Mouse (Mus musculus): ENCODE measurements around the gene Sp3. TPM values are rescaled to one million over a fixed set of nuclear protein-coding genes. Genes with fewer than 3 reads are reported as not detected.
A peak's percentile ranks its signal among the peaks of the same experiment; 100 is the strongest.
"Not testable (repeated sequence)": the region's sequence is repeated elsewhere in the genome, so short reads cannot be mapped to it uniquely, and the experiment has no call there.

The Sp3 gene
- 65.5 and 72.8 TPM in 2 replicates for polyA plus RNA-seq (2012; ENCODE audit: insufficient read depth, insufficient read length, missing spikeins)

DNA sequence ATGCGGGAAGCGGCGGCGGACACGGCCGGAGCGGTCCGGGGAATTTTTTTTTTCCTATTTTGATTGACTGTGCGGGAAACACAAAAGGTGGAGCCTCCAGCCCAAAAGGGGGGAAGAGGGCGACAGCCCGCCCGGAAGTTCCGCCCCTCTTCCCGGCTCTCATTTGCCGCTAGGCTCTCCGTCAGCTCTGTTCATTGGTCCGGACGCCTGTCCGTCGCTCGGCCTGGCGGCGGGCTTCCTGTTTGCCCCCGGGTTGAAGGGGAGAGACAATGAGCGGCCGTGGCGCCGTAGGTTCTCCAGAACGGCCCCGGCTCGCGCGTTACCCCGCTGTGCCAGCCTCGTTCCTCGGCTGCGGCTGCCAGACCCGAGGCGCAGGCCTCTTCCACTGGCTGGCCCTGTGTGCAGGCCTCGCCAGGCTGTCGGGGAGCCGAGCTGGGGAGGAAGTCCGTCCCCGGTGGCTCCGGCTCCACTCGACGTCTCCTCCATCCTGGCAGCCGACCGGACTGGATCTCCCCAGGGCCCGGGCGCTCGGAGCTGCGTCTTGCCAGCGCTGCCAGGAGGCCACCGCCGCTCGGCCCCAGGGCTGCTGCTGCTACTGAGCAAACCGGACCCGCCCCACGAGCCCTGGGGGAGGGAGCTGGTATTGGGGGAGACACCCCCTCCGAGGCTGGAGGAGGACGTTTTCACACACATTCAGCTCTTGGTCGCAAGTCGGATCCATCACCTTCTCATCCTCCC is at the start of gene Sp3:
TSS of gene Sp3 (minus strand) at position 110 of the 738 bp plus-strand sequence.
- no peak for TF ChIP-seq POLR2A (IDR thresholded peaks at IDR 0.05; ENCODE audit: borderline replicate concordance, low read depth, low read length)

GRCm38 (mm10) chr2:73029846-73030245 is 49.6 kb upstream of the Sp3 start:
- Histone ChIP-seq H3K27ac (ENCODE audit: insufficient read depth, low read depth, low read length) (peak overlapping the region; percentile 14), H3K4me3 (ENCODE audit: insufficient read depth, low read length) (no peak overlapping the region), H3K4me1 (ENCODE audit: control insufficient read depth, insufficient read depth, low read length) (peaks cover 15% of the 10 kb centered on the region)
- no peak for TF ChIP-seq CTCF (IDR thresholded peaks at IDR 0.05; ENCODE audit: low read depth, low read length)
- no peak for TF ChIP-seq POLR2A (IDR thresholded peaks at IDR 0.05; ENCODE audit: borderline replicate concordance, low read depth, low read length)

More for the DNA sequence above, at the start of gene Sp3:
- H3K4me3 ChIP-seq (ENCODE audit: insufficient read depth, low read length): peak within 1 kb of the TSS; percentile 98
- peaks cover 32% of the 10 kb centered on the region for H3K4me1 ChIP-seq (ENCODE audit: control insufficient read depth, insufficient read depth, low read length)
- H3K27ac ChIP-seq (ENCODE audit: insufficient read depth, low read depth, low read length): peak within 1 kb of the TSS; percentile 100

- TF ChIP-seq CTCF (IDR thresholded peaks at IDR 0.05; ENCODE audit: low read depth, low read length) (no peak), POLR2A (IDR thresholded peaks at IDR 0.05; ENCODE audit: borderline replicate concordance, low read depth, low read length) (no peak)
- Histone ChIP-seq H3K4me3 (ENCODE audit: insufficient read depth, low read length) (no peak overlapping the region), H3K27ac (ENCODE audit: insufficient read depth, low read depth, low read length) (no peak overlapping the region), H3K4me1 (ENCODE audit: control insufficient read depth, insufficient read depth, low read length) (peaks cover 23% of the 10 kb centered on the region)
Measured at GRCm38 (mm10) chr2:73028019-73028418, 47.8 kb upstream of the Sp3 start.

DNA sequence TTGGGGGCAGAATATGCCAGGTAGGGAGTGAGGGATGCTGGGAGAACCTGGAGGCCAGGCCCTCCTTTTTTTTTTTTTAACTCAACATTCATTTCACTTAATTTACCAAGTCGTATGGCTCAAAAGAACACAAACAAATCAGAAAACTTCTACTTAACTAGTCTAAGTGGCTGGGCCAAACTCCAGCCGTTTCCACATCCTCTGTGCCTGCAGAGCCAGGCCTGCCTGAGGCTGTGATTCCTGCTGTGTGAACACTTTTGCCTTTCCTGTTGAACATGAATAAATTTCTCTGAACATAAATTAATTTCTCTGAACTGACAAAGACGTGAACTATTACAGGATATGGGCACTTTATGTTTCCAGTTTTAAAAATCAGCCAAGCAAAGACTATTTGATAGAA is 46.9 kb upstream of the Sp3 start:
- TF ChIP-seq POLR2A (IDR thresholded peaks at IDR 0.05; ENCODE audit: borderline replicate concordance, low read depth, low read length) (no peak), CTCF (IDR thresholded peaks at IDR 0.05; ENCODE audit: low read depth, low read length) (no peak)
- no peak overlapping the region for H3K27ac ChIP-seq (ENCODE audit: insufficient read depth, low read depth, low read length)
- no peak overlapping the region for H3K4me3 ChIP-seq (ENCODE audit: insufficient read depth, low read length)
- peaks cover 23% of the 10 kb centered on the region for H3K4me1 ChIP-seq (ENCODE audit: control insufficient read depth, insufficient read depth, low read length)

DNA sequence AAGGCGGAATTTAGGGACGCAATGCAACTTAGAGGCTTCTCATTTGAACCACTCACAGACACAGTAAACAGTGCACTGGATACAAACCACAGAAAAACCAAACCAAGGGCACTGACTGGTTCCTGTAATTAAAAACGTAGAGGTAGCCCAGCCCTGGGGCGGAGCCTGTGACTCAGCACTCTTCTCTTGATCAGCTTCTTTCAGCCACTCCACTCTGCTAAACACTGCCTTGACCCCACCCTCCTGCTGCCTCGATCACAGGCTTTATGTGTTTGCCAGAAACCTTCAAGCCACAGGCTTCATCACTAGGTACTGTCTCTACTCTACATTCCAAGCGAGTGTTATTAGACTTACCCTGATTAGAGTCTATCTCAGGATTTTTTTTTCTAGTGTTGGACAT is 43.6 kb upstream of the Sp3 start:
- TF ChIP-seq CTCF (IDR thresholded peaks at IDR 0.05; ENCODE audit: low read depth, low read length): no peak
- no peak for TF ChIP-seq POLR2A (IDR thresholded peaks at IDR 0.05; ENCODE audit: borderline replicate concordance, low read depth, low read length)
- peaks cover 11% of the 10 kb centered on the region for H3K4me1 ChIP-seq (ENCODE audit: control insufficient read depth, insufficient read depth, low read length)
- H3K4me3 ChIP-seq (ENCODE audit: insufficient read depth, low read length): no peak overlapping the region
- peak overlapping the region; percentile 62 for H3K27ac ChIP-seq (ENCODE audit: insufficient read depth, low read depth, low read length)

GRCm38 (mm10) chr2:73021046-73021445 is 40.8 kb upstream of the Sp3 start:
- TF ChIP-seq POLR2A (IDR thresholded peaks at IDR 0.05; ENCODE audit: borderline replicate concordance, low read depth, low read length) (no peak), CTCF (IDR thresholded peaks at IDR 0.05; ENCODE audit: low read depth, low read length) (no peak)
- Histone ChIP-seq H3K27ac (ENCODE audit: insufficient read depth, low read depth, low read length) (no peak overlapping the region), H3K4me1 (ENCODE audit: control insufficient read depth, insufficient read depth, low read length) (peaks cover 14% of the 10 kb centered on the region), H3K4me3 (ENCODE audit: insufficient read depth, low read length) (no peak overlapping the region)

DNA sequence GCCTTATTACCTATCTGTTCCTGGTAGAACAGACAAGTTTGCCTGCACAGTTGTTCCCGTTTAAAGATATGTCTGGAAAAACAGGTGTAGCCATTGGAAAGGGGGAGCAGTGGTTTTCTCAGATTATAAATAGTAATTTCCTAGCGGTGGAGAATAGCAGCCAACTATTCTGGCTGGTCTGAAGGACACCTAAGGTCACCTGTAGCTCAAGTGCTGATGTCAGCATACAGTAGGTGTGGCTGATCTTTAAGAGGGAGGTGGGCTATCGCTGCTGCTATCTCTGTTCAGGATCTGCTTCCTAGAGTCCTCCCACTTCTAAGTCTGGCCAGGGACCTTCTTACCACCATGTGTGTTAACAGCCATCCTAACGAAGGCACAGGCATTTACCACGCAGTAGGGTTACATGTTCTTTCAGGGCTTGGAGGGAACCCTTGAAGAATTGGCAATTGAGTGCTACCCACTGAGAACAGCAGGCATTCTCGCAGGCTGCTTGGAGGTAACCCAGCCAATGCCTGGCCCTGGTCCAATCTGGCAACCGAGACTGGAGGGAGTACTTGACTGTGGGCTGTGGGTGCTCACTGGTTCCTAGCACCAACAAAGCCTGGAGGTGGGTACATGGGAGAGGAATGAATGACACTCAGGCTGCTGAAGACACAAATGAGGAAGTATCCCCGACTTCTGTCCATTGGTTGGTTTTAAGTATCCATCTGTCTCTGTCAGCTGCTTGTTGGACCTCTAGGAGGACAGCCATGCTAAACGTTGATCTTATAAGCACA is 39.3 kb upstream of the Sp3 start:
- Histone ChIP-seq H3K27ac (ENCODE audit: insufficient read depth, low read depth, low read length) (no peak overlapping the region), H3K4me1 (ENCODE audit: control insufficient read depth, insufficient read depth, low read length) (peaks cover 14% of the 10 kb centered on the region), H3K4me3 (ENCODE audit: insufficient read depth, low read length) (no peak overlapping the region)
- TF ChIP-seq CTCF (IDR thresholded peaks at IDR 0.05; ENCODE audit: low read depth, low read length) (no peak), POLR2A (IDR thresholded peaks at IDR 0.05; ENCODE audit: borderline replicate concordance, low read depth, low read length) (no peak)

DNA sequence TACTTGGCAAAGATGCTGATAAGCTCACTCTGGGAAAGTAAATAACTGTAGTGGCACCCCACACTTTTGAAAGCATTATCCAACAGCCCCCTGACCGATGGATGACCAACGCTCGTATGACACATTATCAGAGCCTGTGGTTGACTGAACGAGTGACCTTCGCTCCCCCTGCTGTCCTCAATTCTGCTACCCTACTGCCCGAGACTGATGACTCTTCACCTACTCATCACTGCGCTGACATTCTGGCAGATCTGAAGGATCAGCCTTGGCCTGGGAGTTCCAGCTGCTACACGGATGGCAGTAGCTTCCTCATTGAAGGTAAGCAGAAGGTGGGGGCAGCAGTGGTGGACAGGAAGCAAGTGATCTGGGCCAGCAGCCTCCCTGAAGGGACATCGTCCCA is 33.8 kb upstream of the Sp3 start:
- H3K27ac ChIP-seq (ENCODE audit: insufficient read depth, low read depth, low read length); H3K4me1 ChIP-seq (ENCODE audit: control insufficient read depth, insufficient read depth, low read length); H3K4me3 ChIP-seq (ENCODE audit: insufficient read depth, low read length): not testable (repeated sequence)

- Histone ChIP-seq H3K4me3 (ENCODE audit: insufficient read depth, low read length) (no peak overlapping the region), H3K4me1 (ENCODE audit: control insufficient read depth, insufficient read depth, low read length) (peaks cover 10% of the 10 kb centered on the region), H3K27ac (ENCODE audit: insufficient read depth, low read depth, low read length) (no peak overlapping the region)
- TF ChIP-seq POLR2A (IDR thresholded peaks at IDR 0.05; ENCODE audit: borderline replicate concordance, low read depth, low read length) (no peak), CTCF (IDR thresholded peaks at IDR 0.05; ENCODE audit: low read depth, low read length) (no peak)
Measured at GRCm38 (mm10) chr2:73012636-73013035, 32.4 kb upstream of the Sp3 start.

DNA sequence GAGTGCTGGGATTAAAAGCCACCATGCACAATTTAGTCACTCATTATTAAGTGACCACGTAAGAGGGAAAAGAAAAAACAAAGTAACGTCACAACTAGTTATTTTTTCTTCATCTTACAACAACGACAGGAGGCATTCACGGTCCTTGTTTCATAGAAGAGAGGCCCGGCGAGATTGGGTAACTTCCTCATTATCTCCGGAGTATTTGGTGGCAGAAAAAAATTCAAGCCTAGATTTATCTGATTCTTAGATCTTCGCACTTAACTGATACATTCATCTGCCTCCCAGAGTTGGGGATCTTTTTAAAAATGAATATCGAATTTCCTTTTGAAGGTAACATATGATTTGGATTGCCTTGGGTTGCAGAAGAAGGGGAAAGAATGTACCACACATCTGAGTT is 27.2 kb upstream of the Sp3 start:
- no peak overlapping the region for H3K4me3 ChIP-seq (ENCODE audit: insufficient read depth, low read length)
- TF ChIP-seq CTCF (IDR thresholded peaks at IDR 0.05; ENCODE audit: low read depth, low read length): no peak
- TF ChIP-seq POLR2A (IDR thresholded peaks at IDR 0.05; ENCODE audit: borderline replicate concordance, low read depth, low read length): no peak
- peak overlapping the region; percentile 48 for H3K27ac ChIP-seq (ENCODE audit: insufficient read depth, low read depth, low read length)
- peaks cover 36% of the 10 kb centered on the region for H3K4me1 ChIP-seq (ENCODE audit: control insufficient read depth, insufficient read depth, low read length)

All from bone marrow macrophage, adult 2 months (primary cell).